Mouse (Mus musculus) liver, embryonic 12.5 days (tissue): Measurements from ENCODE around the gene Ngp. TPM values are rescaled to one million over a fixed set of nuclear protein-coding genes. Genes with fewer than 3 reads are reported as not detected.

ENCODE experiments used
- ATAC-seq: fragments of 200-750 bp; cut with Nextera tagmentation; 2 replicates; pipeline ENCODE4 v1.8.0; 2017; ENCODE audit warnings: moderate number of reproducible peaks, mild to moderate bottlenecking, moderate library complexity
- H3K27ac ChIP-seq: fragments of 300-500 bp; sonication (generic); 2 replicates; pipeline ENCODE4 v1.5.1; 2016; ENCODE audit warnings: mild to moderate bottlenecking
- H3K27me3 ChIP-seq: fragments of 300-500 bp; sonication (generic); replicated peaks from 2 replicates; pipeline ENCODE4 v1.6.1; 2016; ENCODE audit warnings: mild to moderate bottlenecking, moderate library complexity
- H3K36me3 ChIP-seq: fragments of 300-500 bp; sonication (generic); 2 replicates; pipeline ENCODE4 v1.6.1; 2016; ENCODE audit warnings: mild to moderate bottlenecking, moderate library complexity
- H3K4me1 ChIP-seq: fragments of 300-500 bp; sonication (generic); 2 replicates; pipeline ENCODE4 v1.6.1; 2016
- H3K4me2 ChIP-seq: fragments of 300-500 bp; sonication (generic); 2 replicates; pipeline ENCODE4 v1.6.1; 2016; ENCODE audit warnings: mild to moderate bottlenecking, moderate library complexity
- H3K4me3 ChIP-seq: fragments of 300-500 bp; sonication (generic); 2 replicates; pipeline ENCODE4 v1.5.1; 2016; ENCODE audit warnings: mild to moderate bottlenecking, moderate library complexity
- H3K9ac ChIP-seq: fragments of 300-500 bp; sonication (generic); 2 replicates; pipeline ENCODE4 v1.6.1; 2016; ENCODE audit warnings: mild to moderate bottlenecking, moderate library complexity
- H3K9me3 ChIP-seq: fragments of 300-500 bp; sonication (generic); replicated peaks from 2 replicates; pipeline ENCODE4 v1.6.1; 2016; ENCODE audit warnings: mild to moderate bottlenecking, moderate library complexity
- WGBS: fragments of 180-500 bp; shearing (Covaris S2); methylation state at CpG from one replicate; pipeline ENCODE4 v1.1.7; 2016; ENCODE audit not compliant: insufficient replicate concordance; 5-methylcytosine and 5-hydroxymethylcytosine counted together
- polyA plus RNA-seq: library from polyadenylated mRNA; unstranded; fragments of >200 nt; fragmentation: Nextera tagmentation; extraction: Ambion mirVana; gene quantifications from 2 replicates; pipeline ENCODE4 v1.2.1, GENCODE M21; 2016

Ngp gene
- polyA plus RNA-seq, 1 experiment from 2014 or later: 38.3 TPM

GRCm38 (mm10) chr9:110440049-110440448, 20.5 kb downstream of the Ngp start:
- Histone ChIP-seq H3K9ac (no peak overlapping the region), H3K36me3 (peaks cover 10% of the 10 kb centered on the region), H3K27me3 (no peaks in the 10 kb centered on the region), H3K4me1 (peaks cover 16% of the 10 kb centered on the region), H3K4me3 (no peak overlapping the region), H3K4me2 (no peak overlapping the region), H3K27ac (no peak overlapping the region; the same call in 1 of the 2 replicates), H3K9me3 (no peaks in the 10 kb centered on the region)
- WGBS: 16% methylated on average over 2 of the region's 5 CpGs
- 0 out of 2 replicates have a peak, but pooled peaks have one; percentile 44 for ATAC-seq

GRCm38 (mm10) chr9:110440559-110440958, 21.0 kb downstream of the Ngp start:
- Histone ChIP-seq H3K27me3 (no peaks in the 10 kb centered on the region), H3K4me3 (no peak overlapping the region), H3K27ac (peak overlapping the region; percentile 36), H3K4me2 (0 out of 2 replicates have a peak overlapping the region, but pooled peaks have one; percentile 20), H3K36me3 (peaks cover 10% of the 10 kb centered on the region), H3K4me1 (peaks cover 16% of the 10 kb centered on the region), H3K9ac (no peak overlapping the region), H3K9me3 (no peaks in the 10 kb centered on the region)
- peak; percentile 61 for ATAC-seq
- WGBS: 37% methylated on average over 6 of the region's 6 CpGs

- Histone ChIP-seq H3K4me2 (no peak overlapping the region), H3K4me3 (no peak overlapping the region), H3K4me1 (peaks cover 6% of the 10 kb centered on the region), H3K27me3 (no peaks in the 10 kb centered on the region), H3K9ac (no peak overlapping the region), H3K9me3 (no peaks in the 10 kb centered on the region), H3K36me3 (peaks cover 10% of the 10 kb centered on the region; the same call in 1 of the 2 replicates), H3K27ac (no peak overlapping the region)
- WGBS: 70% methylated on average over 15 of the region's 15 CpGs
- no peak for ATAC-seq
Measured at GRCm38 (mm10) chr9:110448356-110448755, 28.8 kb downstream of the Ngp start.

GRCm38 (mm10) chr9:110448857-110449617, 29.5 kb downstream of the Ngp start:
- Histone ChIP-seq H3K4me1 (peaks cover 6% of the 10 kb centered on the region), H3K27me3 (no peaks in the 10 kb centered on the region), H3K4me3 (no peak overlapping the region), H3K4me2 (no peak overlapping the region), H3K36me3 (peaks cover 10% of the 10 kb centered on the region; the same call in 1 of the 2 replicates), H3K9me3 (no peaks in the 10 kb centered on the region), H3K27ac (no peak overlapping the region), H3K9ac (no peak overlapping the region)
- peak; percentile 44; the same call in 1 of the 2 replicates for ATAC-seq
- WGBS: 23% methylated on average over 11 of the region's 11 CpGs

- H3K4me2 ChIP-seq: no peak overlapping the region
- peaks cover 15% of the 10 kb centered on the region for H3K36me3 ChIP-seq
- 52% methylated on average over 3 of the region's 3 CpGs for WGBS
- no peak overlapping the region for H3K27ac ChIP-seq
- no peaks in the 10 kb centered on the region for H3K9me3 ChIP-seq
- no peak overlapping the region for H3K9ac ChIP-seq
- no peak for ATAC-seq
- no peak overlapping the region for H3K4me3 ChIP-seq
- H3K4me1 ChIP-seq: peaks cover 6% of the 10 kb centered on the region
- H3K27me3 ChIP-seq: no peaks in the 10 kb centered on the region
Measured at GRCm38 (mm10) chr9:110452523-110452922, 33.0 kb downstream of the Ngp start.

GRCm38 (mm10) chr9:110457926-110458325, 38.4 kb downstream of the Ngp start:
- Histone ChIP-seq H3K27ac (no peak overlapping the region), H3K4me3 (no peak overlapping the region), H3K36me3 (peaks cover 4% of the 10 kb centered on the region), H3K9me3 (no peaks in the 10 kb centered on the region), H3K4me2 (no peak overlapping the region), H3K4me1 (peaks cover 39% of the 10 kb centered on the region), H3K9ac (no peak overlapping the region), H3K27me3 (no peaks in the 10 kb centered on the region)
- 72% methylated on average over 3 of the region's 3 CpGs for WGBS
- no peak for ATAC-seq

GRCm38 (mm10) chr9:110459145-110459727, 39.7 kb downstream of the Ngp start:
- 7% methylated on average over 2 of the region's 2 CpGs for whole genome bisulfite sequencing
- H3K9me3 ChIP-seq: no peaks in the 10 kb centered on the region
- no peak overlapping the region for H3K4me2 ChIP-seq
- H3K9ac ChIP-seq: peak overlapping the region; percentile 22; the same call in 1 of the 2 replicates
- peaks cover 48% of the 10 kb centered on the region for H3K4me1 ChIP-seq
- H3K27ac ChIP-seq: peak overlapping the region; percentile 74
- H3K27me3 ChIP-seq: no peaks in the 10 kb centered on the region
- ATAC-seq: 0 out of 2 replicates have a peak, but pooled peaks have one; percentile 38
- peaks cover 4% of the 10 kb centered on the region for H3K36me3 ChIP-seq
- H3K4me3 ChIP-seq: no peak overlapping the region

- no peaks in the 10 kb centered on the region for H3K9me3 ChIP-seq
- H3K36me3 ChIP-seq: no peaks in the 10 kb centered on the region
- no peaks in the 10 kb centered on the region for H3K27me3 ChIP-seq
- no peak overlapping the region for H3K4me3 ChIP-seq
- no peak for ATAC-seq
- peaks cover 51% of the 10 kb centered on the region for H3K4me1 ChIP-seq
- 31% methylated on average over 18 of the region's 18 CpGs for WGBS
- H3K9ac ChIP-seq: no peak overlapping the region
- peak overlapping the region; percentile 48 for H3K27ac ChIP-seq
- no peak overlapping the region for H3K4me2 ChIP-seq
Measured at GRCm38 (mm10) chr9:110460884-110461815, 41.6 kb downstream of the Ngp start.

GRCm38 (mm10) chr9:110462321-110462720, 42.8 kb downstream of the Ngp start:
- Histone ChIP-seq H3K9ac (no peak overlapping the region), H3K36me3 (no peaks in the 10 kb centered on the region), H3K4me3 (no peak overlapping the region), H3K27me3 (no peaks in the 10 kb centered on the region), H3K4me2 (no peak overlapping the region), H3K27ac (no peak overlapping the region), H3K4me1 (peaks cover 51% of the 10 kb centered on the region), H3K9me3 (no peaks in the 10 kb centered on the region)
- WGBS: 56% methylated on average over 7 of the region's 7 CpGs
- ATAC-seq: no peak

- Histone ChIP-seq H3K27me3 (no peaks in the 10 kb centered on the region), H3K36me3 (no peaks in the 10 kb centered on the region), H3K4me2 (no peak overlapping the region), H3K9ac (no peak overlapping the region), H3K4me3 (no peak overlapping the region), H3K27ac (no peak overlapping the region), H3K4me1 (peaks cover 43% of the 10 kb centered on the region), H3K9me3 (no peaks in the 10 kb centered on the region)
- 31% methylated on average over 6 of the region's 6 CpGs for WGBS
- no peak for ATAC-seq
Measured at GRCm38 (mm10) chr9:110463983-110464591, 44.5 kb downstream of the Ngp start.

GRCm38 (mm10) chr9:110465336-110465735, 45.8 kb downstream of the Ngp start:
- Histone ChIP-seq H3K9ac (no peak overlapping the region), H3K4me2 (no peak overlapping the region), H3K9me3 (no peaks in the 10 kb centered on the region), H3K36me3 (no peaks in the 10 kb centered on the region), H3K27ac (no peak overlapping the region), H3K27me3 (no peaks in the 10 kb centered on the region), H3K4me3 (no peak overlapping the region), H3K4me1 (peaks cover 33% of the 10 kb centered on the region)
- 83% methylated on average over 6 of the region's 6 CpGs for WGBS
- no peak for ATAC-seq
